Mouse (Mus musculus) liver, adult (tissue): ENCODE data around the gene Pdxdc1.

ENCODE experiments used
- GATA4 ChIP-seq: IDR thresholded peaks from 2 replicates; pipeline ENCODE4 v1.6.1; 2014; ENCODE audit warnings: mild to moderate bottlenecking, low read length; ENCODE audit not compliant: insufficient replicate concordance

The Pdxdc1 gene

DNA sequence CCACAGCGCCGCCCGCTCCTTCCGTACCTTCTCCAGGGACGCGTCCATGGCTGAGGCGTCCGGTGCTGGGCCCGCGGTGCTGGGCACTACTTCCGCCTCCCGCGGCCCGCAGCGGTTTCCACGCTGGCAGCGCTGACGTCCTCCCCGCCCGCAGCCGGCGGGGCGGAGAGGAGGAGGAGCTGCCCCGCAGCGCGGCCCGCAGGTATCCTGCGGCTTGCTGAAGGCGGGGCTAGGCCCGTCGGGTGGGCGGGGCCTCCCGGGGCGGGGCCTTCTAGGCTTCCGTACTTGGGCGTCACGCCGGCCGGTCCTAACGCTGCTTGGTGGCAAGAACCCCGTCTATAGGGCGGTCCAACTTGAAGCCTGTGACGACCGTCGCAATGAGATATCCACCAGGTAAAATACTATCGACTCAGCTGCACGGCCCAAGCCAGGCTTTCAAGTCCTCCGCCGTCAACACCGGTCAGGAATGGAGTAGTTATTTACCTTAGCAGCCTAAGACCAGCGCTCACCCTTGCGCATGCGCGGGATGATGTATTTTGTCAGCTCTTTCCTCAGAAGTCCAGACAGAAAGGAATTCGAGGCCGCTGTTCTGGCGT lies at the start of gene Pdxdc1, which contains the start of gene Mpv17l:
Gene Pdxdc1 (minus strand): TSS at position 244 of the 596 bp plus-strand sequence.
Gene Mpv17l (plus strand): TSS at position 274 of the 596 bp plus-strand sequence.
- no peak for TF ChIP-seq GATA4

DNA sequence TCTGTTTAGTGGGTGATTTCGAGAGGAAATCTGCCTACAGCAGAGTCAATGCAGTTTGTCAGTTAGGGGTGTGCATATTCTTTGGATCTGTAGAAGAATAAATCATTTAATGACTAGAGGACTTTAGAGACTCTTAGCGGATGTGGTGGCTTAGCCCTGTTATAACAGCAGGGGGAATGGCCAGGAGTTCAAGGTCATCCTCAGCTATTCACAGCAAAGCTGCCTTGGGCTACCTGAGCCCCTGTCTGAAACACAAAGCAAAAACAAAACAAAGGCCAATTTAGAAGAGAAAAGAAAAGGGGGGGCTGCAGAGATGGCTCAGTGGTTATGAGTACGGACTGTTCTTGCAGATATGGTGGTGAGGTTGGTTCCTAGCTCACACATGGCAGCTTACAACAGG lies 48.3 kb upstream of the Pdxdc1 start:
- TF ChIP-seq GATA4 = no peak

DNA sequence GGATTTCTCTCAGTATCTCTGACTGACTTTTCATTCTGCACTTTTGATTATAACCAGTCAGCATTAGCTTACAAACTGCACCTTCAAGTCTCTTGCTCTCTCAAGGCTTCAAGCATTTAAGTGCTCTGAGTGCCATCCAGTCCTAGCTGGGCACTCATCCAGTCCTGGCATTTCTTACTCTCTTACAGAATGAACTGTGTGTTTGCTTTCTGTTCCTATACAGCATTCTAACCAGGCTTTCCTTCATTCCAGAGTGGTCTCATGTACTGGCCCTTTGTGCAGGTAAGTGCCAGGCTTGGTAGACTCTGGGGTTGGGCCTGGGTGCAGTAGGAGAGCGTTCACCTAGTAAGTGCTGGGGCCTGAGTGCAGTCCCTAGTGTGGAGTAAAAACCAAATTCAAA lies 43.4 kb upstream of the Pdxdc1 start:
- no peak for TF ChIP-seq GATA4

DNA sequence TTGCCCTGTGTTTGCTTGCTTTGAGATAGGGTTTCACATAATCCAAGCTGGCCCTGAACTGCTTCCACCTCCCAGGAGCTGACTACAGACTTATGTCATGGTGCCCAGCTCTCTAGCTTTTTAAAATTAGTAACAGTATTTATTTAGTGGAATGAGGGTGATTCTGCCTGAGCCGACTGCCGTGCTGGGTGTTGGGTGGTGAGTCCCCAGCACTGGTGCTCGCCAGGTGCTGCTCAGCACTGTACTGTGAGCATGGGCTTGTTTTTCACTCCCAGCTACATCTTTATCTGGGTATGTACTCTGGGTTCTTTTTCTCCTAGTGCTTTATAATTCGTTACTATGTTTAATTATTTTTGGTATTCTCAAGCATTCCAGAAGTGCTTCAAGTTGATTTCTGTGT lies 42.2 kb upstream of the Pdxdc1 start:
- no peak for TF ChIP-seq GATA4

DNA sequence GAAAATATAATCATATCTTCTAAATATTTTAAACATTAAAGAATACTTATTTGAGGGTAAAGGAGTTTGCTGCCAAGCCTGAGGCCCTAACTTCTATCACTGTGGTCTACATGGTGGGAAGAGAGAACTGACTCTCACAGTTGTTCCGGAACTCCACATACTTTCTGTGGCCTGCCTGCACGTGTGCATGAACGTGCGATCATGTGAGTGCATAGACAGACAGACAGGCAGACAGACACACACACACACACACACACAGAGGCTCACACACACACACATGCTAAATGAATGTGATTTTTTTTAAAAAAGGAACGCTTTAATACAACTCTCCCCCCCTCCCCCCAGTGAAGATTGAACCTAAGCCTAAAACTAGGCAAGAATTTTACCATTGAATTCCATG lies 41.8 kb upstream of the Pdxdc1 start:
- no peak for TF ChIP-seq GATA4

DNA sequence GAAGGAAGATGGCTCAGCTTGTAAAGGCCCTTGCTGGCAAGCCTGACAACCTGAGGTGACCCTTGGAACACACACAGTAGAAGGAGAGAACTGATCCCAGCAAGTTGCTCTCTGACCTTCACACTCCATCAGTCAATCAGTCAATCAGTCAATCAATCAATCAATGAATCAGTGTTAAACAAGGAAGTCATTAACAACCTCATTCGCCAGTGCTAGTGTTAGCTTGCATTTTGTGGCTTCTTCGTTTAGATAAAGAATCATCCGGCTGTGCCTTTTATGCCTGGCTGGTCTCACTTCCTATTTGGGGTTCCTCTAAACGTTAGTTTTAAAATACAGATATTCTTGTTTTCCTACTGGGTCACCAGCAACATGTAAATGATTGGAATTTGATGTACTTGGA lies 41.2 kb upstream of the Pdxdc1 start:
- TF ChIP-seq GATA4 = no peak

DNA sequence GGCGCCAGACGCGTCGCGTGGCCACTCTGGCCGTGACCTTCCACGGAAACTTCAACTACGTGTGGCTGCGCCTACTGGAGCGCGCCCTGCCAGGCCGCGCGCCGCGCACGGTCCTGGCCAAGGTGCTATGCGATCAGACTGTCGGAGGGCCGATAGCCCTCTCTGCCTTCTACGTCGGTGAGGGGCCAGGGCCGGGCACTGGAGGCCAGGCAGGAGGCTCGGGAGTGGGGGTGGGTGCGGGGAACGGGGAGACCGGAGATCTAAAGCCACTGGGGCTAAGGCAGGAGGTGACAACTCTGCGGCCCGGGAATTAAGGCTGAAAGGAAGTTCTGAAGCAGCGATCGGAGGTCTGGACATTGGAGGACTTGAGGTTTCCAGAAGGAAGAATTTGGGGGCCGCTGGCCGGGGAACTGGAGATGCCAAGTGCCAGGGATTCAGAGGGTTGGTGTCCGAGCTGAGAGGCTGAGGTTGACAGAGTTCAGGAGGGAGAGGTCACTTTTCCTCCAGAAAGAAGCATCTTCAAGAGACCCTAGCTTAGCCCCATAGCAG lies 38.0 kb upstream of the Pdxdc1 start:
- TF ChIP-seq GATA4 = no peak

DNA sequence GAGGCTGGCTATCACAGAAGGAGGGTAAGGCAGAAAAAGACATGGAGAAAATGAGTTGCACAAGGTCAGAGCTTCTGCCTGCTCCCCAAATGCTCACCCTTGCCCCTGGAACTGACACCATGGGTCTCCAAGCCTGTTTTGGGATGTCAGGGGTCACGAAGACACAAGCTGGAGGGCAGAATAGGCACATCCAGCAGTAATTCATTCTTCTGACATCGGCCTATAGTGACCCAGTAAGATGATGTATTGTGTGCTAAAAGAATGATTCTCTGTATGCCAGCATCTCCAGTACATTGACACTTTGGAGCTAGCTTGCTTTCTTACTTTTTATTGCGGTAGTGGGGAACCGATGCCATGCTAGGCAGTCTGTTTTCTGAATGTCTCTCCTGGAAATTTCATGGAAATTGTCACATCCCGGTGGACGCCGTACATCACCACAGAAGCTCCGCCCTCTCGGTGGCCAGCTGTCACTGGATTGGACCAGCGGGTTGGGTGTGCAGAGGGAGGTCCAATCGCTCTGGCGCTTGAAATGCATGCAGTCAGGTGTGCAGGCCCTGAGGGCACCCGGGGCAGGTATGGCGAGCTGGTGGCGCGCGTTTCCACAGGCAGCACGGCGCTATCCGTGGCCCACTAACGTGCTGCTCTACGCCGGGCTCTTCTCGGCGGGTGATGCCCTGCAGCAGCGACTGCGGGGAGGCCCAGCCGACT lies 37.4 kb upstream of the Pdxdc1 start:
- no peak for TF ChIP-seq GATA4

DNA sequence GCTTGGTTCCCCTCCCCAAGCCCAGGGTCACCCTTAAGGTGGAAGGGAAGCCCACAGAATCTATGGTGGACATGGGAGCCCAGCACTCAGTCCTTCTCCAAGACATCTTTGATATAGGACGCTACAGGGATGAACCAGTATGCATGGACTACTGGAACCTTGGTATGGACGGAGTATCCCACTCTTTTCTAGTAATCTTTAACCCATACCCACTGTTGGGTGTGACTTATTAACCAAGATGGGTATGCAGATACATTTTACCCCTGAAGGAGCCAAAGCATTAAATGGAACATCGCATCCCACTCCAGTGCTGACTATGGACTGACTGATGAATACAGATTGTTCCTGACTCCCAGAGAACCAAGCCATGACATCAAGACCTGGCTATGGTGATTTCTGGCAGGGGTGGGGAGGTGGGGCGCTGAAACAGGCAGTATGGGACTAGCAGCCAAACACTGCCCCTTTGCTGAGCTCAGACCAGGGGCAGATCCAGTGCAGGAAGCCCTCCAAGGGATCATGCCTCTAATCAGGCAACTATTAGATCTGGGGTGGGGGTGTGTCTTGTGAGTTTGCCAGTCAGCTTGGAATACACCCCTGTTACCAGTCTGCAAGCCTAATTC lies 24.6 kb upstream of the Pdxdc1 start:
- TF ChIP-seq GATA4 = no peak

DNA sequence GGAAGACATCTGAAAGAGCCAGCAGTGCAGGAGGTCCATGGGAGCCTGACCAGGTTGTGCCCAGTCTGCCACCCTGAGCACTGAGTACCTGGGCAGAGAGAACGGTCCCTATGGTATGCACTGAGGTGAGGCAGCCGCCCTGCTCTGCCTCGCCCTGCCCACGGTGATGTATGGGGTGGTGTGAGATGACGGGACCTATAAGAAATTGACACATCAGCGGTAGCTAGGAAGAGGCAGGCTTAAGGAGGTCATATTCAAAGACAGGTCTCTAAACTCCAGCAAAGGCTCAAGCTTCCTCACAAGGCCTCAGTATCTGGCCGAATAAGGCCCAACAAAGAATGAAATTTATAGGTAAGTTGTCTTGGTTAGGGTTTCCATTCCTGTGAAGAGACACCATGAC lies 18.9 kb upstream of the Pdxdc1 start:
- no peak for TF ChIP-seq GATA4

DNA sequence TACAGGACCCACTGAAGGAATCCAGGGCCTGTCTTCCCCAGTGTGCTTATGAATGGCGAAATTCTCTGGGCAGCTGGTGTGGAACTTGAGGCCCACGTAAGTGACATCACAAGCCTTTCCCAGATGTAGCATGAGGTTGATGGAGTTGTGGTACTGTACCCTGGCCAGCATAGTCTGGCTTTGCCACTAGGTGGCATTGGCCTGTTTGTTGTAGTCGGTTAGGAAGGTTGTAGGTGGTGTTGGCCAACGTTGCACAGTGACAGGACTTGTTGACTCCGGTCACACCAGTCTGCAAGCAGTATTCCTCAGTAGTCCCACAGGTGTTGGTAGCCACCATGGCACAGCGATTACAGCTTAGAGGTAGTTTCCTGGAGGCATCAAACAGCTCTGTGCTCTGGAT lies 18.1 kb upstream of the Pdxdc1 start:
- no peak for TF ChIP-seq GATA4

DNA sequence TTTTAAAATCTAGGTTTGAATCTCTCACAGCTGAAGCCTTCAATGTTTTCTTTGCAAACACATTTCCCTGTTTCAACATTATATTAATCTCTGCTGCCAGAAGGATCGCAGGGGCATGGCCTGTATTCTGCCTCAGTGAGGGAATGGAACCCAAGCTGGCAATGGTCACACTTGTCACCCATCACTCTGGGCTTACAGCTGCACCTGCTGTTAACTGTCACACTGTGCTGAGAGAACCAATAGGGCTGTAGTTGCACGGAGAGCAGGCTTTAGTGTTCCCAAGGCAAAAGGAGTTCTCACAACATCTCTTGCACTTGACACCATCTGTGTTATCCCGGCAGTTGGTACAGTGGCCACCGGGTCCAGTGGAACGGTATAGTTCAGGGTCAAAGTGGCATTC lies 17.2 kb upstream of the Pdxdc1 start:
- no peak for TF ChIP-seq GATA4

DNA sequence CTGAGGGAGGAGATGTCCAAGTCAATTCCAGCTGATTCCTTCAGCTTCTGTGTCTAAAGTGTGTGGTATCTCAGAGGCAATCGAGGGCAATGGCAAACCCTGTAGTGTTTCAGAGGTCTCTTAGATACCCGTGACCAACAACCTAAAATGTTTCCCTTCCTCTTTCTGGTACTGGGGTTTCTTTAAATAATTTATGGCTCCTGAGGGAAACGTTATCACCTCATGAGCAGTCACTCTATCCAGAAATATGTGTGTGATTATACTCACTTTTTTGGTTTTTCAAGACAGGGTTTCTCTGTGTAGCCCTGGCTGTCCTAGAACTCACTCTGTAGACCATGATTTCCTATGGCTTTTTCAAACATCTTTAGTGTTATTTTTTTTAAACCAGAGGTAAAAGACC lies 4.4 kb upstream of the Pdxdc1 start:
- TF ChIP-seq GATA4 = no peak

DNA sequence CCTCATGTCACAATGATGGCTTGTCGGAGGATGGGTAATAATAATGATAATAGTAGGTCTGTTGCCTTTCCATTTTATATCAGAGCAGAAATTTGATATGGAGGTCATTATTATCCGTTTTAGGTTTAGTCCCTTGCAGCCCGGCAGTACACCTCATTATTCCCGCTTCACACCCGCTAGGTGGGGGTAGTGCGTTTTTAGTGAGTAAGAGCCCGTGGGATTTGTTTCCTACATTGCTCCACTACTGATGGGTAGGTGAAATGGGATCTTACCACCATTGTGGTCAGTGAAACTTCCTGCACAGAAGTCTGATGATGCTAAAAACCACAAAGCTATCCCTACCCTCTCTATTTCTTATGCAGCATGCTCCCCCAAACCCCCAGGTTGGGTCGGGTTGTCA lies 557 bp upstream of the Pdxdc1 start:
- no peak for TF ChIP-seq GATA4

DNA sequence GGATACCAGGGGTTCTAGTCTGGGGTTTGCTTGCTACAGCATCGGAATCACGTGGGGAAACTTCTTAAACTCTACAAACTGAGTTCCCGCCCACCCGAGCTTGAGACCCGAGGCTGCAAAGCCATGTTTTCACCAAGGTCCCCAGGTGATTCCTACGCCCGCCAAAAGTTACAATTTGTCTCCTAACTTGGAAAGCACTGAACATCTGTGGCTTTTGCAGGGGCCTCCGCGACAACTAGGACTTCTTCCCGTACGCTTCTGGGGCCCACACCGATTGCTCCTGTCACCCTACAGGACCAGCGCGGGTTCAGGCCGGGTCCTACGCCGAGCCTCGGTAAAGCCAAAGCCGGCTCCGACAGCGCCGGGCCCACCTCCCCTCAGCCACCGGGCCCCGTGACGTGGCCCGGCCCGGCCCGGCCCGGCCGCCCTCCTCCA lies 517 bp downstream of the Pdxdc1 start:
- no peak for TF ChIP-seq GATA4

DNA sequence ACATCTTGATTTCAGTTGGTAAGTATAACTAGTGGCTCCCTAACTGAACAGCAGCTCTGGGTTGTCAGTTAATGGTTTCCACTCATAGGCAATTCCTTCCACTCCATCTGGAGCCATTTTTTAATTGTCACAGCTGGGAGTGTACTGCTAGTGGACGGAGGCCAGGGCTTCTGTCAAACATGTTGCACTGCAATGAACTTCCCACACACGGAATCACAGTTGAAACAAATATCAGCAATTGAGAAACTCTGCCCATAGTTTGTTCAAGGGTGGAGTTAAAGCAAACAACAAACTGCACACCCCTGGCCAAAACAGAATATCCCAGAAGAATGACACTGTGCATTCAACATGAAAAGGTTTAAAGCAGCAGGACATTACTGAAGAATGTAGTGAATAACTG lies 4.0 kb downstream of the Pdxdc1 start:
- no peak for TF ChIP-seq GATA4
